Mouse (Mus musculus): Measurements from ENCODE around the gene Vps41. TPM values are rescaled to one million over a fixed set of nuclear protein-coding genes. Genes with fewer than 3 reads are reported as not detected.

Vps41 gene
- total RNA-seq, 2 experiments from 2014 or later = 43.2 to 46.9 TPM

DNA sequence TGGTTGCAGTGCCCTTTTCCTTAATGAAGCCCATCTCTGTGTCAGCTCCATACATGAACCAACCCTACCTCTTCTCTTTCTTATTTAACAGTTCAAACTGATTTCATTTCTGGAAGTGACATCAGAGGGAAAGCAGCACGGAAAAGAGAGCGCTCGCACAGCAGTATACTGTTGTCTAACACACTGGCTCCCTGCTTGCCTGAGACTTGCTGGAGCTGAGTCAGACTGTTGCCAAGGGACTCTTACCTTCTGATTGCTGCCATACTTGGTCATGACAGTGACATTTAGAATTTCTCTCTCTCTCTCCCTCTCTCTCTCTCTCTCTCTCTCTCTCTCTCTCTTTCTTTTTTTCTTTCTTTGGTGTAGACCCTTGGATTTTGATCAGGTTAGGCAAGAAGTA lies 142.3 kb downstream of the Vps41 start:
- ATAC-seq (replicated peaks; ENCODE audit: poor library complexity) = no peak

DNA sequence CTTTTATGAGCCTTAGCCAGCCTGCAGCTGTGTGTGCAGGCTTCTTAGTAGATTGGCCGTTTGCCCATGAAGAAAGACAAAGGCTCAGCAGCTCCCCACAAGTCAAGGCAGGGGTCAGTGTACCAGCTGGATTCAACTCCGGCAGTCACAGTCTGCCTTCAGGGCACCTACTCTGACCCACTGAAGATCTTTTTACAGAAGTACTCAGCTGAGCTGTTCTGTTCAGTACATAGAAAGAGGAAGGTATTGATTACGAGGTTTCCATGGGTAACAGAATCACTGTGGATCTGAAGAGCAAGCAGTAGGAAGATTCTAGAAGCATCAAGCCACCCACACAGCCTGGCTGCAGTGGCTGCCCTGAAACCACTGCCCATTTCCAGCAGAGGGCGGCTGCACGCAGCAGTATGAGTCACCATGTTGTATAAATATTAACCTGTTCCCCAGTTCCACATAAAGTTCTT lies 151.0 kb downstream of the Vps41 start:
- no peak for ATAC-seq (replicated peaks; ENCODE audit: poor library complexity)

DNA sequence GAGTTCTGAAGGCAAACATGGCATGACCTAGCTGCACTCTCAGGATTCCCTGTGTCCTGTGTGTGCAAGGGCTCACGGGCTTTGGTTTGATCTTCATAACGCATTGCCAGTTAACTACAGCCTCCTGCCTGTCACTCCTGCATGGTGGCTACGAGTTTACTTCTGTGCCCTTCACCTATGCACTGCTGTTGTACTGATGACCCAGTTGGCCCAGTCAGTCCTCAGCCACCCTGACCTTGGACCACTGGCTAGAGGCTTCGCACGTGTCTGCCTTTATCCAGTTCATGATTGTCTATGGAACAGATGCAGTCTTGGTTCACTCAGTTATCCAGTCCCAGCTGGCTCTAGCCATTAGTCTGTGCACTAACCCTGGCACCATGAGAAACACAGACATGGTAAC lies 151.7 kb downstream of the Vps41 start:
- no peak for ATAC-seq (replicated peaks; ENCODE audit: poor library complexity)

DNA sequence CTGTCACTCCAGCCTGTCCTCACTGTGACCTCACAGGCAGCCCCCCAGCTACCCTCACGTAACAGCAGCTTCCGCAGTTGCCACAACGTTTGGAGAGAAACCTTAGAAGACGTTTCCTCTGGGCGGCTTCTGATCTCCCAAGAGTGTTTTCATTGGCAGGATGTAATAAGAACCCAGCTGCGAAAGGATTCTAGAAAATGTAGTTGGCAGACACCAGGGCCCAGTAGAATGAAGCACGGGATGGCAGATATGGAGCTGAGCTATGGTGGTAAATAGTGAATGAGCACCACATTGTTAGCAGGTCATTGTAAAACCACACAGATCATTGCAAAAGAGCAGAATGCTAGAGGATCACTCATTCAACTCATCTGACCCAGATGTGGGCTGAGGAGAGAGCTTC lies 158.2 kb downstream of the Vps41 start:
- no peak for ATAC-seq (replicated peaks; ENCODE audit: poor library complexity)

DNA sequence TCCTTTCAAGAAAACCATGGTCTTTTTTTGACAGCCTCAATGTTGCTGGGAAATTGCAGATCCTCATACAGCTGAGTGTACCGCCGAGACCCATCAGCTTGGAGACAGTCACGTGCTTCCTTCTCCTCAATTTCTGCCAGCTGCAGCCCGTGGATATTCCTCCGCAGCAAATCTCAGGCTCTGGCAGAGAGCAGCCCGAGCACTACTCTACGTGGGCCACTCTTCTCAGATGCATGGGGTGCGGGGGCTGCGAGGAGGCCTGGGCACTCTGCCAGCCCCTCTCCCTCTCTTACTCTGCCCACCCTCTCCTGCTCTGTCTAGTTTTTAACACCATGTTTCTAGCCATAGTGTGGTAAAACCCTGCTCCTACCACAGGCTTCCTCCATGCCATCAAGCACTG lies 175.8 kb downstream of the Vps41 start:
- ATAC-seq (replicated peaks; ENCODE audit: poor library complexity) = no peak

DNA sequence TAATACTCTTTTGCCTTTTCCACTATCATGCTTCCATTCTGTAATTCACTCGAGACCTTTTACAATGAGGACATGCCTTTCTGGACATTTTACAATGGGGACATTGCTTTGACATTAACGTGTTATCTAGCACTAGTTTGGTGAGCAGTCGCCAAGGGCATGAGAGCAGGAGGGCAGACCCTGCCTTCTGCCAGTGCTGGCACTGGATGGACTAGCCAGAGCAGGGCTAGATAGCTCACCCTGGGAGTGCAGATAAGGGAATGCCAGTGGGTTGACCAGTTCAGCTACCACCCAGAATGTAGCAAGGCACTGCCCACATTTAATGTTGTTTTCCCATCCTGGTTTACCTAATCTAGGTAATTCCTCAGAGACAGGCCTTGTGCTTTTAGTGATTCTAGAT lies 179.7 kb downstream of the Vps41 start:
- ATAC-seq (replicated peaks; ENCODE audit: poor library complexity) = 0 out of 2 replicates have a peak, but pooled peaks have one; percentile 11

DNA sequence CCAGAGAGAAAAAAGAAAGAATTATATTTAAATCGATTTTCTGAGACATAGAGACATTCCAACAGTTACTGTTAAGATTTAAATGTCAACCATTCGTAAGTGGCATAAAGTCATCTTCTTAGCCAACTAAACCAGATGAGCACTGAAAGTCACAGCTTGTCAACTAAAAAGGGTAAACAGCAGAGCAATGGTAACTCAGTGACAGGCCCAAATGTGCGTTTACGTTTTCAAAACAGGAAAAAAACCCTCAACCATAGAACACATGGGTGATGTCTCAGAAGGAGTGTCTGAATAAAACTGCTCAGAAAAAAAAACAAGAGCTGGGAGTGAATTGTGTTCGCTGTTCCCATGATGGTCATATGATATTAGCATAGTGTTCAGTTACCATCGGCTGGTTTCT lies 186.5 kb downstream of the Vps41 start:
- no peak for ATAC-seq (replicated peaks; ENCODE audit: poor library complexity)

DNA sequence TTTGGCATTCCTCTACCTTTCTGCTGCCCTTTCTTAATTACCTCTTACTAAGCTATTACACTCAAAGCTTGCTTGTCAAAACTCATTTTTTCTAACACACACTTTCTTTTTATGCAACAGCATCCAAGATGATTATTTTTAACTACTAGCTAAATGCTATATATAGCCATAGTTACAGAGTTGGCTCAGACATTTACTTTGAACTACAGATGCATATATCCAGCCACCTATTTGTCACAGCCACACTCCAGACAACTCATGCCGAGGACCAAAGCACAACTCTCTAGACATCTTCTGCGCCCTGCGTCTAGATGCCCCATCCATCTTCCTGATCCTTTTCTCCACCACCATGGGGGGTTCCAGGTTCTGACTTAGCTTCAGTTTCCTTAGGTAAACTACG lies 197.7 kb downstream of the Vps41 start:
- no peak for ATAC-seq (replicated peaks; ENCODE audit: poor library complexity)

Other genes starting within 250 kb of the Vps41 start
- not detected in 2 replicates for gene Amph, start 230.9 kb downstream of the Vps41 start, total RNA-seq (2015)
- not detected in 2 replicates for gene Amph, start 230.9 kb downstream of the Vps41 start, total RNA-seq (2017)

Measured in megakaryocyte progenitor cell, adult 5-6 weeks (primary cell).